Mouse (Mus musculus) myocyte (in vitro differentiated cells): ENCODE results near the gene Fam13a.

ENCODE experiments used
- CEBPB ChIP-seq: IDR thresholded peaks from 2 replicates; pipeline ENCODE4 v1.6.1; 2011; ENCODE audit warnings: mild to moderate bottlenecking, moderate library complexity; ENCODE audit not compliant: poor library complexity, insufficient read depth, severe bottlenecking
- E2F4 ChIP-seq: IDR thresholded peaks from one replicate; pipeline ENCODE4 v1.6.1; 2011; ENCODE audit warnings: mild to moderate bottlenecking, control low read depth, moderate library complexity; ENCODE audit not compliant: insufficient read depth
- MAX ChIP-seq: IDR thresholded peaks from one replicate; pipeline ENCODE4 v1.6.1; 2011; ENCODE audit warnings: low read depth, mild to moderate bottlenecking, control low read depth
- MYOG ChIP-seq, 3 experiments: IDR thresholded peaks; one replicate each; pipeline ENCODE4 v1.6.1; 2011; ENCODE audit warnings: control low read depth in 2 of 3, low read depth in 2 of 3, mild to moderate bottlenecking in 2 of 3; ENCODE audit not compliant: insufficient read length in 2 of 3, control insufficient read depth in 1 of 3, insufficient read depth in 1 of 3
- POLR2A ChIP-seq: IDR thresholded peaks from one replicate; pipeline ENCODE4 v1.6.1; 2011; ENCODE audit warnings: low read depth, mild to moderate bottlenecking, control low read depth, moderate library complexity; ENCODE audit not compliant: insufficient read length
- POLR2AphosphoS2 ChIP-seq: IDR thresholded peaks from one replicate; pipeline ENCODE4 v1.6.1; 2011; ENCODE audit warnings: low read depth, control low read depth; ENCODE audit not compliant: insufficient read length
- SRF ChIP-seq: IDR thresholded peaks from one replicate; pipeline ENCODE4 v1.6.1; 2011; ENCODE audit warnings: low read depth; ENCODE audit not compliant: control insufficient read depth, insufficient read length
- TCF12 ChIP-seq: IDR thresholded peaks from one replicate; pipeline ENCODE4 v1.6.1; 2011; ENCODE audit warnings: mild to moderate bottlenecking, control low read depth; ENCODE audit not compliant: poor library complexity, insufficient read depth, severe bottlenecking
- TCF3 ChIP-seq: IDR thresholded peaks from one replicate; pipeline ENCODE4 v1.6.1; 2011; ENCODE audit warnings: low read depth, control low read depth; ENCODE audit not compliant: insufficient read length
- USF1 ChIP-seq: IDR thresholded peaks from one replicate; pipeline ENCODE4 v1.6.1; 2011; ENCODE audit warnings: low read depth, mild to moderate bottlenecking, control low read depth, moderate library complexity

DNA sequence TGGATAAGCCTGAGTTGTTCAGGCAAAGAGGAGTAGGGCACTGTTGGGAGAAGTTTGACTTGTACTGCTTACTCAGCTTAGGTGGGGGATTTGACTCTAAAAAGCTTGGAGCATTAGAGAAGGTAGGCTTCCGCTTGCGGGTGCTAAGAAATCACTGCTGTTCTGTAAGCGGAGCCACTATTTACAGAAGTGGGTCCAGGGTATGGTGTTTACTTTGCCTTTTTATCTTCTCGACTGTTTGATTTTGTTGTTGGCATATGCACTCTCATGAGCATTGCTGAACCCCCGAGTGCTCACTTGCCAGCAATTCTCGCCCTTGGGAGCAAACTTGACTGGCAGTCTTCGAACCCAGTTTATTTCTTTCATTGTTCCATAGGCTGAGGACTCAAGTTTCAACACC lies 123.8 kb downstream of the Fam13a start:
- TF ChIP-seq POLR2A (no peak), SRF (no peak), TCF12 (no peak), MAX (no peak), POLR2AphosphoS2 (no peak), E2F4 (no peak), USF1 (no peak), MYOG (IDR thresholded peaks at IDR 0.05; ENCODE audit: control insufficient read depth in 1 of 3, insufficient read depth in 1 of 3, insufficient read length in 2 of 3, low read depth in 2 of 3) (no peak), TCF3 (no peak), CEBPB (no peak)
